ENCODE assay signal across 9 mouse cellular contexts in genomic region chr17:5321589-5322225, GRCm38 (mm10).
DNase-seq lines count a peak whose midpoint lies in the region; ATAC-seq and TF ChIP-seq lines count a peak whose summit lies in the region.
"Had no signal": no experiment of that assay in that cellular context is flagged by ENCODE, and none has a peak within 500 bp of the region (broad histone marks: within the 10 kb centered on the region; RNA-seq: fewer than 3 reads in every experiment).

No protein-coding gene starts in this region.

- ATAC-seq in cerebellum, adult (ENCODE audit: insufficient number of reproducible peaks, low FRiP score, low TSS enrichment), result no peak
- no peak for ATAC-seq in kidney, embryonic 14.5 days (ENCODE audit: low FRiP score, low TSS enrichment)
- 0 out of 2 replicates have a peak, but pooled peaks have one; percentile 16 for ATAC-seq in liver, embryonic 12.5 days

- dilution Hi-C loops in CH12.LX (cut with MboI; ENCODE audit: extremely low pct_ligation_motif_present, extremely low pct_unique_long_range_greater_than_20kb, low sequenced_read_pairs), result no loop called here

- in situ Hi-C loops in CH12.LX (cut with MboI; ENCODE audit: low pct_ligation_motif_present, low pct_unique_long_range_greater_than_20kb, low sequenced_read_pairs), result no loop called here

- WGBS in cerebellum, adult 2 months, result 73% methylated on average over 8 of the region's 8 CpGs
- WGBS in kidney, embryonic 14.5 days, result 67% methylated on average over 8 of the region's 8 CpGs
- WGBS in liver, embryonic 12.5 days (ENCODE audit: insufficient replicate concordance), result 66% methylated on average over 8 of the region's 8 CpGs

- peak; percentile 30 for TF ChIP-seq RAD21 in CH12.LX (IDR thresholded peaks at IDR 0.05; ENCODE audit: low read depth, low read length)

- peaks cover 50% of the 10 kb centered on the region for H3K36me3 ChIP-seq in kidney, embryonic 14.5 days (ENCODE audit: control insufficient read depth, insufficient read depth, low read length)
- H3K36me3 ChIP-seq in CH12.LX (replicated peaks in 1 of 2; ENCODE audit: control insufficient read depth in 1 of 2, insufficient read depth in 1 of 2, low read length in 1 of 2), result peaks cover 25 to 94% of the 10 kb centered on the region in 2 experiments
- H3K36me3 ChIP-seq in liver, embryonic 12.5 days, result peaks cover 46% of the 10 kb centered on the region

- no peaks in the 10 kb centered on the region for H3K27me3 ChIP-seq in cerebellum, adult 2 months (ENCODE audit: control insufficient read depth, insufficient read depth, low read length)
- no peaks in the 10 kb centered on the region for H3K27me3 ChIP-seq in kidney, embryonic 14.5 days (ENCODE audit: control insufficient read depth, insufficient read depth, low read length)
- H3K27me3 ChIP-seq in CH12.LX (replicated peaks), result no peaks in the 10 kb centered on the region
- no peaks in the 10 kb centered on the region for H3K27me3 ChIP-seq in liver, embryonic 12.5 days (replicated peaks)

- TF ChIP-seq POLR2A in cerebellum, adult 2 months (IDR thresholded peaks at IDR 0.05; ENCODE audit: borderline replicate concordance, insufficient read depth, low read length), result no peak
- no peak for TF ChIP-seq POLR2A in CH12.LX (IDR thresholded peaks at IDR 0.05; ENCODE audit: low read depth, low read length)

- no peak for DNase-seq in cerebellum, adult 2 months
- DNase-seq in kidney, adult 9 months, result peak; percentile 28
- DNase-seq in CH12.LX (ENCODE audit: extremely low read depth), result no peak
- no peak for DNase-seq in adrenal gland, postnatal 25 days
- no peak for DNase-seq in urinary bladder, postnatal 36 days (ENCODE audit: low spot score in 2 of 2)
- DNase-seq: gastrocnemius, postnatal 10 days had no signal

- no peak overlapping the region for H3K9ac ChIP-seq in kidney, embryonic 14.5 days (ENCODE audit: low read depth, low read length)
- H3K9ac ChIP-seq in CH12.LX (ENCODE audit: insufficient read depth, low read depth), result no peak overlapping the region
- no peak overlapping the region for H3K9ac ChIP-seq in liver, embryonic 12.5 days

- H3K4me1 ChIP-seq in cerebellum, adult 2 months (ENCODE audit: control insufficient read depth, insufficient read depth, low read length), result peaks cover 6% of the 10 kb centered on the region
- peaks cover 21% of the 10 kb centered on the region for H3K4me1 ChIP-seq in kidney, embryonic 14.5 days (ENCODE audit: control insufficient read depth, insufficient read depth, low read length)
- peaks cover 0 to 4% of the 10 kb centered on the region in 2 experiments; a peak in 2 of 4 replicates for H3K4me1 ChIP-seq in CH12.LX (ENCODE audit: control insufficient read depth in 1 of 2, insufficient read depth in 2 of 2)
- H3K4me1 ChIP-seq in liver, embryonic 12.5 days, result peaks cover 12% of the 10 kb centered on the region

- no peaks in the 10 kb centered on the region for H3K9me3 ChIP-seq in kidney, embryonic 14.5 days (ENCODE audit: control insufficient read depth, low read length)
- H3K9me3 ChIP-seq in CH12.LX (replicated peaks; ENCODE audit: low read length), result no peaks in the 10 kb centered on the region
- H3K9me3 ChIP-seq in liver, embryonic 12.5 days (replicated peaks), result no peaks in the 10 kb centered on the region

- no peaks in the 10 kb centered on the region for H3K79me2 ChIP-seq in CH12.LX (replicated peaks; ENCODE audit: control insufficient read depth, extremely low read depth, insufficient read depth, poor library complexity, severe bottlenecking)

- peak; percentile 60 for TF ChIP-seq CTCF in cerebellum, adult 2 months (IDR thresholded peaks at IDR 0.05; ENCODE audit: borderline replicate concordance, insufficient read depth, low read depth, low read length)
- TF ChIP-seq CTCF in CH12.LX (conservative IDR thresholded peaks at IDR 0.05 in 1 of 2, IDR thresholded peaks at IDR 0.05 in 1 of 2; ENCODE audit: low read depth in 2 of 2, low read length in 2 of 2), result peak in 1 of 2 experiments; percentile 56; a peak in 2 of 4 replicates

- H3K4me3 ChIP-seq in cerebellum, adult 2 months (replicated peaks; ENCODE audit: insufficient read depth, low read depth, low read length), result no peak overlapping the region
- H3K4me3 ChIP-seq in kidney, embryonic 14.5 days (ENCODE audit: low read length), result no peak overlapping the region
- no peak overlapping the region for H3K4me3 ChIP-seq in CH12.LX (replicated peaks in 1 of 3; ENCODE audit: low read depth in 2 of 3, low read length in 2 of 3, poor library complexity in 1 of 3)
- no peak overlapping the region for H3K4me3 ChIP-seq in liver, embryonic 12.5 days

- no peak overlapping the region for H3K27ac ChIP-seq in cerebellum, adult 2 months (ENCODE audit: insufficient read depth, low read length)
- no peak overlapping the region for H3K27ac ChIP-seq in kidney, embryonic 14.5 days (ENCODE audit: low read depth, low read length)
- H3K27ac ChIP-seq in CH12.LX (ENCODE audit: insufficient read depth, low read depth), result no peak overlapping the region
- no peak overlapping the region for H3K27ac ChIP-seq in liver, embryonic 12.5 days

- H3K4me2 ChIP-seq in kidney, embryonic 14.5 days (replicated peaks; ENCODE audit: low read depth, low read length), result no peak overlapping the region
- H3K4me2 ChIP-seq in CH12.LX (ENCODE audit: insufficient read depth, low read depth, poor library complexity, severe bottlenecking), result no peak overlapping the region
- H3K4me2 ChIP-seq in liver, embryonic 12.5 days, result no peak overlapping the region

- TF ChIP-seq EP300 in CH12.LX (IDR thresholded peaks at IDR 0.05; ENCODE audit: low read length), result no peak

TF ChIP-seq in CH12.LX, 34 proteins besides CTCF, POLR2A, EP300 and RAD21:
- no peak; the same call in 1 of the 2 replicates for TF ChIP-seq SMC3 (IDR thresholded peaks at IDR 0.05; ENCODE audit: low read depth, low read length)
- no peak for TF ChIP-seq E2F4 (IDR thresholded peaks at IDR 0.05; ENCODE audit: insufficient replicate concordance, low read depth, low read length)
- no peak for TF ChIP-seq ZNF384 (IDR thresholded peaks at IDR 0.05; ENCODE audit: low read depth, low read length)
- no peak for TF ChIP-seq RCOR1 (conservative IDR thresholded peaks at IDR 0.05; ENCODE audit: low read depth, low read length)
- no peak for TF ChIP-seq ZC3H11A (IDR thresholded peaks at IDR 0.05; ENCODE audit: low read depth, low read length)
- no peak for TF ChIP-seq GABPA (IDR thresholded peaks at IDR 0.05; ENCODE audit: insufficient replicate concordance, low read depth, low read length)
- TF ChIP-seq POLR2AphosphoS2 (IDR thresholded peaks at IDR 0.05; ENCODE audit: low read depth, low read length), result no peak
- TF ChIP-seq ETS1 (conservative IDR thresholded peaks at IDR 0.05; ENCODE audit: low read depth, low read length), result no peak
- TF ChIP-seq ELF1 (IDR thresholded peaks at IDR 0.05; ENCODE audit: low read depth, low read length), result no peak
- TF ChIP-seq MEF2A (IDR thresholded peaks at IDR 0.05; ENCODE audit: borderline replicate concordance, low read depth, low read length), result no peak
TF ChIP-seq in CH12.LX: peak in this region for 0.
